Mouse (Mus musculus) retina, postnatal 1 day (tissue): ENCODE results near the gene Tmem198b.
"Not testable (repeated sequence)": the region's sequence is repeated elsewhere in the genome, so short reads cannot be mapped to it uniquely, and the experiment has no call there.

ENCODE experiments used
- DNase-seq: peaks from one replicate; pipeline ENCODE4 v3.0.0-alpha.2; 2012

Tmem198b gene

GRCm38 (mm10) chr10:128804271-128805091 is at the start of gene Tmem198b:
TSS of gene Tmem198b (minus strand) at chr10:128804370.
- peak; percentile 94 for DNase-seq

- no peak for DNase-seq
Observed at GRCm38 (mm10) chr10:128850339-128850738, 46.2 kb upstream of the Tmem198b start.

DNA sequence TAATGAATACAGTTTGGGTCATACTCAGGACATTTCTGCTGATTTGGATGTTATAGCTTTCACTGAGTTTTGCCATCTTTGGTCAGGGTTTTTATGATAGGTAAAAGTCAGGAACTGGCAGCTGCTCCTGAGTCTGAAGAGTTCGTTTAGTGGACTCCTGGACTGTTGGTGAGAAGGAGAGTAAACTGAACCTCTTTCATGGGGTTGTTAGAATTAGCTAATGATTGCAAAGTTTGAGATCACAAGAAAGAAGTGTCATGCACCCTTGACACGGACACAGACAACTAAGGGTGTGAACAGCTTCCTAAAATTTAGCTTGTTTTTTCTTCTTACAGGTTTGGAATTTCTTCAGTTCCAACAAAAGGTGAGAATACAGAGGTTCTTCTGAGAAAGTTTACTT is 44.3 kb upstream of the Tmem198b start:
- DNase-seq, result no peak

GRCm38 (mm10) chr10:128846664-128847063 is 42.5 kb upstream of the Tmem198b start:
- DNase-seq, result no peak

DNA sequence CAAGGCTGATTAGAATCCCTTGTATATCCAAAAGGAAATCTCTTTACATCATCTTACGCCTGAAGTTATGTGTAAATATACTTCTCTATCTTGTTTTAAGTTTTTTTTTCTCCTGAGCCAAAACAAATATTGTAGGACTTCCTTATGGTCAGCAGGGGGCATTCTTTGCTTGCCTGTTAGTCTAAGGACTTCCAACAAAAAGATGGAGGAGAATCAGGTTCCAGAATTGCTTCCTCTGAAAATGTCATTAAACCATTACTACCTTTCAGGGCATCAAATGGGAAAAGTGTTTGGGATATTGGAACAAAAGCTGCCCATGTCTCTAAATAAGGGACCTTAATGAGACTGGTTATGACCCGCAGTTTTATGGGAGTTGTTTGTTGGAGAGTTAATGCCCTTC is 41.3 kb upstream of the Tmem198b start:
- peak; percentile 66 for DNase-seq

DNA sequence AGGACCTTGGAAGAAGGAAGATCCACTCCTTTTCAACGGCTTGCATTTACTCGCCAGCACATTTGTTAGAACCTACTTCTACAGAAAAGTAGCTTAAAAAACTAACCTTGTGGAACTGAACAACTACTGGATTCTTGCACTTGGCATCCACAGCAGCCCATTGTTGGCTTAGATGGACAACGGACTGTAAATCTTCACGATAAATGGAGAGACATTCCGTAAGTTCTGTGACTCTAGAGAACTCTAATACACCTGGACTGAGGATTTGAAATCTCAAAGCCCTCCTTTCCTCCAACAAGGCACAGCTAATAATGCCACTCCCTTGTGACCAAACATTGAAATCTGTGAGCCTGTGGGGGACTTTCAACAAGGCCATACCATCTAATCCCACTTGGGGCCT is 39.1 kb upstream of the Tmem198b start:
- DNase-seq, result no peak

GRCm38 (mm10) chr10:128840612-128841011 is 36.4 kb upstream of the Tmem198b start:
- DNase-seq, result no peak

DNA sequence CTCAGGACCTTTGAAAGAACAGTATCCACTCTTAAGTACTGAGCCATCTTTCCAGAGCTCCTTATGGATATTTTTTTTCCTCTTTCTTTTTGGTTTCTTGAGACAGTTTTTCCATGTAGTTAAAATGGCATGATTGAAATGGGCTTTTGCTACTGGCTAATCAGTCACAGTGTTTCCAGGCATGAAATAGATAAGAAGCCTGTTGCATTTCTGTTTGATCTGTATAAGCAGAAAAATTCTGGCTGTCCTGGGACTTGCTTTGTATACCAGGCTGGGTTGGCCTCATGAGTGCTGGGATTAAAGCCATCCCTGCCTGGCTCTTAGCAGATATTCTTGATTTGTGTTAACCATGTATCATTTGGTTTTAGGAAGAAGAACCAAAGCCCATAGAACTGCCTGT is 35.3 kb upstream of the Tmem198b start:
- no peak for DNase-seq

DNA sequence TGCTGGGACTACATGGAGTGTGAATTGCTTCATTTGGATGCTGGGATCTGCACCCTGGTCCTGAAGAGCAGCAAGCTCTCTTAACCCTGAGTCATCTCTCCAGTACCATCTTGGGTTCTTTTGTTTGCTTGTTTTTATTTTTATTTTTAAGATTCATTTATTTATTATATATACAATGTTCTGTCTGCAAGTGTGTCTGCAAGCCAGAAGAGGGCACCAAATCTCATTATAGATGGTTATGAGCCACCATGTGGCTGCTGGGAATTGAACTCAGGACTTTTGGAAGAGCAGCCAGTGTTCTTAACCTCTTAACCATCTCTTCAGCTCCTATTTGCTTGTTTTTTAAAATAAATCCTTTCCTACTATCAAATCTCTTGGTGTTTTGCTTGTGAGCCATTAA is 33.2 kb upstream of the Tmem198b start:
- no peak for DNase-seq

- DNase-seq, result no peak
Observed at GRCm38 (mm10) chr10:128823821-128824220, 19.7 kb upstream of the Tmem198b start.

- DNase-seq, result not testable (repeated sequence)
Observed at GRCm38 (mm10) chr10:128823087-128823486, 18.9 kb upstream of the Tmem198b start.

- no peak for DNase-seq
Observed at GRCm38 (mm10) chr10:128822135-128822534, 18.0 kb upstream of the Tmem198b start.

- peak; percentile 100 for DNase-seq
Observed at GRCm38 (mm10) chr10:128821358-128822056, 17.3 kb upstream of the Tmem198b start, which contains the start of gene Ormdl2. TSS of gene Ormdl2 (minus strand) at chr10:128821645.

GRCm38 (mm10) chr10:128820217-128820616 is 16.0 kb upstream of the Tmem198b start:
- DNase-seq, result no peak

- no peak for DNase-seq
Observed at GRCm38 (mm10) chr10:128817033-128817432, 12.9 kb upstream of the Tmem198b start, which contains the start of gene Sarnp. TSS of gene Sarnp (plus strand) at chr10:128817333.

DNA sequence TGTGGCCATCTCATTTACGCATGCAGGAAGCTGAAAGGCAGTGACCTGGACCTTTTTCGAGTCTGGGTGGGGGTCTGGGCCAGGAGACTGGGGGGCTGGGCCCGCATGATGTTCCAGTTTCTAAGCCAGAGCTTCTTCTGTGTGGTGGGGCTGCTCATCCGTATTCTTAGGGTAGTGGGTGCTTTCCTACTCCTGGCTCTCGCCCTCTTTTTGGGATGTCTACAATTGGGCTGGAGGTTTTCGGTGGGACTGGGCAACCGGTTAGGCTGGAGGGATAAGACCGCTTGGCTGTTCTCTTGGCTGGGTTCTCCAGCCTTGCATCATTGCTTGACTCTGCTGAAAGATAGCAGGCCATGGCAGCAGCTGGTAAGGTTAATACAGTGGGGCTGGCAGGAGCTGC is 2.8 kb upstream of the Tmem198b start:
- no peak for DNase-seq

DNA sequence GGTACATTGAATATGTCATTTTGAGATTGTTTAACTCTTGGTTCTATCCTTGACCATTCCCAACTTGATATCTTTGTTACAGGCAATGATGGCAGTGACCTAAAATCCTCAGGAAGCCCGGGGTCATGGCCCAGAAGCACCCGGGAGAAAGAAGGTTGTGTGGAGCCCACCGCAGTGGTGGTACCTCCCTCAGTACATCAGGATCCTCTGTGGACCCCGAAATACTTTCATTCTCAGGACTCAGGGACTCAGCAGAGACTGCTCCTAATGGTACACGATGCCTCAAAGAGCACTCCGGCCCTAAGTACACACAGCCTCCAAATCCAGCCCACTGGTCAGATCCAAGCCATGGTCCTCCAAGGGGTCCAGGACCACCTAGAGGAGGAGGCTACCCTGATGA is 1.9 kb upstream of the Tmem198b start:
- DNase-seq, result peak; percentile 10

GRCm38 (mm10) chr10:128805092-128806000 is 1.2 kb upstream of the Tmem198b start:
- peak; percentile 99 for DNase-seq

GRCm38 (mm10) chr10:128803771-128804270 is 349 bp downstream of the Tmem198b start, which contains the start of gene Dnajc14:
TSS of gene Dnajc14 (plus strand) at chr10:128804062.
- DNase-seq, result peak; percentile 76

DNA sequence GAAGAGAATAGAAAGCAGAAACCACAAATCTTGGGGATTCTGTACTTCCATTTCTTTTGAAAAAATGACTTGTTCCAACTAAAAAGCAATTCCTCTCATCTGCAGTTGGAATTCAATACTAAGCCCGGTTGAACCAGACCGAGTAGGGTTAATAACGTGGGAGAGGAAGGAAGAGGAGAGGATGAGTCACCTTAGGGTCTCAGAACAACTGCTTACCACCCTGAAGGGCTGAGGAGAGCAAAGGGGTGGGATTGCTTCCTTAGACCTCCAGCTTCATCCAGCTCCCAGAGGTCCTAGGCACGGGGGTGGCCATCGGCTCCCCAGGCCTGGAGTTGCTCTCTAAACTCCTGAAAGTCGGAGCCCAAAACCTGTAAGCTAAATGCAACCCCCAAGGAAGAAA is 809 bp downstream of the Tmem198b start:
- no peak for DNase-seq

GRCm38 (mm10) chr10:128802956-128803355 is 1.2 kb downstream of the Tmem198b start:
- DNase-seq, result no peak

DNA sequence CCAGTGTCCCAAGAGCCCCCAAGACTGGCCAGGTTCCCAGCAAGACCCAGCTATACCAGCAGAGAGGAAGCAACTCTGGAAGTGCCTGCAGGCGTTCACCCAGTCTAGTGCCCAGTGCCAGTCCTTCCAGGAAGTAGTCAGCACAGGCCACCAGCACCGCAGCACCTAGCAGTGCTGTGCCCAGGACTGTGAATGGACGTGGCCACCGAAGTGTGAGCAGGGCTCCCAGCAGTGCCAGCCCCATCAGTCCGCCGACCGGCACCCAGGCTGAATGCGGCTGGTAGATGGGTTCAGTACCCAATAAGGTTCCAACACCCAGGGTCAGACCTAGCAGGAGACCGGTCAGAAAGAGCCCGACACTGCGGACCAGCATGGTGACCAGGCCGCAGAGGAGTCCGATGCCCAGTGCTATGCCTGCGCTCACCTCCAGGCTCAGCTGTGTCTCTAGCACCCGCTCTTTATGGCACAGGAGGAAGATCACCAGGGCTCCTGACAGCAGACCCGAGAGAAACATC is 2.1 kb downstream of the Tmem198b start:
- no peak for DNase-seq
